Mouse (Mus musculus): Measurements from ENCODE around the gene Klc3. TPM values are rescaled to one million over a fixed set of nuclear protein-coding genes. Genes with fewer than 3 reads are reported as not detected.

Klc3 gene
- polyA plus RNA-seq, 1 experiment from 2014 or later: 17.5 TPM

DNA sequence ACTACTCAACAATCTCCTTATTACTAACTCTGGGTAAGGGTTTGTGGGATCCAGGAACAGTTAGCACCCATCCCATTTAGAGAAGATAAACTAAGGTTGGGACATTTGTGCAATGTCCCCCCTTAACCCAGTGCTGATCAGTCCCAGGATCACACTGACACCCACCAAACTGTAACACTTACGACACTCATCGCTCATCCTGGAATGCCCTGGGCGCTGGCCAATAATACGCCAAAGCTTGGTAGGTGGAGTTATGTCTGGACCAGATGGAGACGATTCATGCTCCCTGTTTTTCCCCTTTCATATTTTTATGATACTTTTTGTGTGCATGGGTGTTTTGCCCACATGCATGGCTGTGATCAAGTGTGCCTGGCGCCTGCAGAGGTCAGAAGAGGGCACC lies 26.5 kb upstream of the Klc3 start:
- Histone ChIP-seq H3K9me3 (ENCODE audit: control insufficient read depth, low read length) (peaks cover 3% of the 10 kb centered on the region; the same call in 1 of the 2 replicates), H3K4me3 (ENCODE audit: low read length) (no peak overlapping the region), H3K4me2 (ENCODE audit: low read depth, low read length) (no peak overlapping the region), H3K27ac (ENCODE audit: low read length) (no peak overlapping the region), H3K4me1 (replicated peaks; ENCODE audit: control insufficient read depth, insufficient read depth, low read length) (no peaks in the 10 kb centered on the region), H3K36me3 (ENCODE audit: control insufficient read depth, insufficient read depth, low read length) (peaks cover 81% of the 10 kb centered on the region), H3K9ac (ENCODE audit: low read length) (no peak overlapping the region), H3K27me3 (ENCODE audit: control insufficient read depth, insufficient read depth, low read depth, low read length) (no peaks in the 10 kb centered on the region)
- ATAC-seq (ENCODE audit: low read depth): no peak
- 65% methylated on average over 6 of the region's 6 CpGs for WGBS

DNA sequence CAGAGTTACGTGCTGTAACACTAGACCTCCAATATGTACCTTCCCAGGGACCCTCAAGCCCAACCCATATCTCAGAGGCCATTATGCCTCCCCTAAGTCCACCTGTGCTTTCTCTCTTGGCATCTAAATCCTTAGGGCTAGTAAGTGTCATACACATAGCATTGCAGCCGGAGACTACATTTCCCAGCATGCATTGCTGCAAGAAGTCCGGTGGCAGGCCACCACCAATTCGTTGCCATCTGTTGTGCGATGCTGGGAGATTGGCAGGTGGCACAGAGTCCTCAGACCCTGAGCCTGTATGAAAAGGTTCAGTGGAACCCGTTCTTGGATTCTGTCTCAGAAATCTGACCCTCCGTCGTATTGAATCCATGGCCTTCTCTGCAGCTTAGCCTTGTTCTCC lies 25.8 kb upstream of the Klc3 start:
- Histone ChIP-seq H3K9ac (ENCODE audit: low read length) (no peak overlapping the region), H3K36me3 (ENCODE audit: control insufficient read depth, insufficient read depth, low read length) (peaks cover 78% of the 10 kb centered on the region), H3K27ac (ENCODE audit: low read length) (no peak overlapping the region), H3K4me2 (ENCODE audit: low read depth, low read length) (no peak overlapping the region), H3K9me3 (ENCODE audit: control insufficient read depth, low read length) (peaks cover 3% of the 10 kb centered on the region; the same call in 1 of the 2 replicates), H3K4me3 (ENCODE audit: low read length) (no peak overlapping the region), H3K27me3 (ENCODE audit: control insufficient read depth, insufficient read depth, low read depth, low read length) (no peaks in the 10 kb centered on the region), H3K4me1 (replicated peaks; ENCODE audit: control insufficient read depth, insufficient read depth, low read length) (no peaks in the 10 kb centered on the region)
- 75% methylated on average over 8 of the region's 8 CpGs for WGBS
- ATAC-seq (ENCODE audit: low read depth): no peak; the same call in 1 of the 2 replicates

DNA sequence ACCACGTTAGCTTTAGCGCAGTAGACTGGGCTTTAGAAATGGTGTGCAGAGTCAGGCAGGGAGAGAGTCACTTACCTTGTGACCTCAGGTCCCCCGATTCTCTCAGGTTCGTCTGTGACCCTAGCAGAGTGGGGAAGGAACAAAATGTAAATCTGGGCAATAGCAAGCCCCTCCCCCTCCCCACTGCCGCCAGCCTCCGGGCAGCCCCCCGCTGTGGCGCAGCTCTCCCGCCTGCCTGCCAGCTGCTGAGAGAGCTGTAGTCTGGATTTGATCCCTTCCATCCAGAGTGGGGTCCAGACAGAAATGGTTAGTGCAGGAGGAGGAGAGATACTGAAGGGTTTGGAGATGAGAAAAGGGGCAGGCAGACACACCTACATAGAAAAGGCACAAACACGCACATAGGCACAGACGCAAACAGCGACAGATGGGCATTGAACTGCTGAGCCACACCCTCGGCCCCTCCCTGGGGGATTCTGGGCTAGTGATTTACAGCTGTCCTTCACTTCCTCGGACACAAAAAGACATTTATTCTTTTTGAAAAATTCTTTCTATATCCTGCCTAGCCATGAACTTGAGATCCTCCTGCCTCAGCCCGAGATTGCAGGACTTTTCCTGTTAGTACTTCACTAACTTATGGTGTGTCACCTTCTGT lies 24.2 kb upstream of the Klc3 start:
- H3K4me3 ChIP-seq (ENCODE audit: low read length): no peak overlapping the region
- no peak overlapping the region for H3K4me2 ChIP-seq (ENCODE audit: low read depth, low read length)
- H3K4me1 ChIP-seq (replicated peaks; ENCODE audit: control insufficient read depth, insufficient read depth, low read length): no peaks in the 10 kb centered on the region
- no peaks in the 10 kb centered on the region for H3K27me3 ChIP-seq (ENCODE audit: control insufficient read depth, insufficient read depth, low read depth, low read length)
- no peak for ATAC-seq (ENCODE audit: low read depth)
- no peak overlapping the region for H3K27ac ChIP-seq (ENCODE audit: low read length)
- H3K9me3 ChIP-seq (ENCODE audit: control insufficient read depth, low read length): peaks cover 3% of the 10 kb centered on the region; the same call in 1 of the 2 replicates
- H3K36me3 ChIP-seq (ENCODE audit: control insufficient read depth, insufficient read depth, low read length): peaks cover 66% of the 10 kb centered on the region
- no peak overlapping the region for H3K9ac ChIP-seq (ENCODE audit: low read length)
- WGBS: 76% methylated on average over 15 of the region's 15 CpGs

DNA sequence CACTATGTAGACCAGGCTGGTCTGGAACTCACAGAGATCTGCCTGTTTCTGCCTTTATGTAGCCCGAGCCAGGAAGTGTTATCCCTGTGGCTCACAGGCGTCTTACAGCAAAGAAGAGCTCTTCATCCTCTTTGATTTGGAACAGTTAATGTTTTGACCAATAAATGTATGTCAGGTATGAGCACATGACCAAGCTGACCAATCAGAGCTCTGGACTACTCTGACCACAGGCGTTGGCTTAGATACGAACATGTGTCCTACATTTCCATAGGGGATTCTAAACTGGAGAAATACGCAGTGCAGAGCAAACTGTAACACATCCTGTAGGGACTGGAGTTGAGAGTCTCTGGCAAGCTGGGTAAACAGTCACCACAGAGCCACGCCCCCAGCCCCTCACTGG lies 23.0 kb upstream of the Klc3 start:
- Histone ChIP-seq H3K27ac (ENCODE audit: low read length) (no peak overlapping the region), H3K4me3 (ENCODE audit: low read length) (no peak overlapping the region), H3K4me1 (replicated peaks; ENCODE audit: control insufficient read depth, insufficient read depth, low read length) (no peaks in the 10 kb centered on the region), H3K9ac (ENCODE audit: low read length) (no peak overlapping the region), H3K4me2 (ENCODE audit: low read depth, low read length) (no peak overlapping the region), H3K27me3 (ENCODE audit: control insufficient read depth, insufficient read depth, low read depth, low read length) (no peaks in the 10 kb centered on the region; the same call in 1 of the 2 replicates), H3K36me3 (ENCODE audit: control insufficient read depth, insufficient read depth, low read length) (peaks cover 53% of the 10 kb centered on the region), H3K9me3 (ENCODE audit: control insufficient read depth, low read length) (no peaks in the 10 kb centered on the region)
- WGBS: 86% methylated on average over 6 of the region's 6 CpGs
- no peak for ATAC-seq (ENCODE audit: low read depth)

DNA sequence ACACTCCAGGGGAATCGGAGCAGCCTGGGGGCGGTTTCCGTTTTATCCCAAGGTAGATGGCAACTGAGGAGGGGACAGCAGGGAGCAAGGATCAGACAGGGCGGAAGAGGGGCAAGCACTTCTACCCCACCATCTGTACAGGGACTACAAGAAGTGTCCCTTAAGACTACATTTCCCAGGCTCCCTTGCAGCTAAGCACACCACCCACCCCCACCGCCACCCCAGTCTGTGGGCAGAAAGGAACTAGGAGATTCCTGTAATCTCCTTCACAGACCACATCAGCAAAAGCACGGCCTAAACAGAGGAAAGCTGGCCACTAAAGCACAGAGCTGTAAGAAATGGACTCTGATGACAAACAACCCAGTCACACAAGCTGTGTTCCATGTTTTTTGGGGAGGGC lies 22.4 kb upstream of the Klc3 start:
- Histone ChIP-seq H3K4me3 (ENCODE audit: low read length) (no peak overlapping the region), H3K4me1 (replicated peaks; ENCODE audit: control insufficient read depth, insufficient read depth, low read length) (no peaks in the 10 kb centered on the region), H3K9me3 (ENCODE audit: control insufficient read depth, low read length) (no peaks in the 10 kb centered on the region), H3K4me2 (ENCODE audit: low read depth, low read length) (no peak overlapping the region), H3K9ac (ENCODE audit: low read length) (no peak overlapping the region), H3K27me3 (ENCODE audit: control insufficient read depth, insufficient read depth, low read depth, low read length) (no peaks in the 10 kb centered on the region; the same call in 1 of the 2 replicates), H3K27ac (ENCODE audit: low read length) (no peak overlapping the region), H3K36me3 (ENCODE audit: control insufficient read depth, insufficient read depth, low read length) (peaks cover 48% of the 10 kb centered on the region)
- no peak for ATAC-seq (ENCODE audit: low read depth)
- 76% methylated on average over 6 of the region's 6 CpGs for WGBS

DNA sequence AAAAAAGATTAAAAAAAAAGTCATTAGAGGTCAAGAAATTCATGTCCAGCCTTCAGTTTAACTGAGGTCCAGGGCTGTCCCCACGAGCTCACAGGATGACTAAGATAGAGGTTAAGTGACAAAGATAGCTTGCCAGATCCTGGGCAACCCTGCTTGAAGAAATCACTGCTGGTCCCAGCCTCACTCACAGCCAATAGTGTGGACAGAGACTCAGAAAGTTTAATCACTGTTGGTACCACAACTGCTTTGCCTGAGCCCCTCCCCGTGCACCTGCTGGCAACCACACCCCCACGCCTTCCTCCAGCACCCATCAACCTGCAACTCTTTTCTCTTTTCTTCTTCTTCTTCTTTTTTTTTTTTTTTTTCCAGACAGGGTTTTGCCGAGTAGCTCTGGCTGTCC lies 20.1 kb upstream of the Klc3 start:
- Histone ChIP-seq H3K4me2 (ENCODE audit: low read depth, low read length) (no peak overlapping the region), H3K27me3 (ENCODE audit: control insufficient read depth, insufficient read depth, low read depth, low read length) (peaks cover 10% of the 10 kb centered on the region), H3K9me3 (ENCODE audit: control insufficient read depth, low read length) (no peaks in the 10 kb centered on the region), H3K27ac (ENCODE audit: low read length) (no peak overlapping the region), H3K4me1 (replicated peaks; ENCODE audit: control insufficient read depth, insufficient read depth, low read length) (no peaks in the 10 kb centered on the region; the same call in 1 of the 2 replicates), H3K36me3 (ENCODE audit: control insufficient read depth, insufficient read depth, low read length) (peaks cover 27% of the 10 kb centered on the region), H3K4me3 (ENCODE audit: low read length) (no peak overlapping the region), H3K9ac (ENCODE audit: low read length) (no peak overlapping the region)
- no peak for ATAC-seq (ENCODE audit: low read depth)
- 61% methylated on average over 4 of the region's 4 CpGs for WGBS

DNA sequence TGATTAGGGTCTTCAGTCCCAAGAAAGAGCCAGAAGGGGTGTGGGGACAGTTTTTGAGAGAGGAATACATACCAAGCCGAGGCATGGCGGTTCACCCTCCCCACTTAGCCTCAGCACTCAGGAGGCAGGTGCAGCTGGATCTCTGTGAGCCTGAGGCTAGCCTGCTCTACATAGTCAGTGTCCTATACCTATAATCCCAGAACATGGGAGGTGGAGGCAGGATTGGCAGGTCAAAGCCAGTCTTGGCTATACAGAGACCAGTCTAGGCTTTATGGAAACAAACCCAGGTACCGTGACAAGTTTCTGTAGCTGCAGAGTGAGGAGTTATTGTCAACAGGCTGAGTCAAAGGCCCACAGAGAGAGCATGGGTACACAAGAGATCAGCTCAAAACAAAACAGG lies 19.2 kb upstream of the Klc3 start:
- H3K36me3 ChIP-seq (ENCODE audit: control insufficient read depth, insufficient read depth, low read length): peaks cover 21% of the 10 kb centered on the region; the same call in 1 of the 2 replicates
- H3K9ac ChIP-seq (ENCODE audit: low read length): no peak overlapping the region
- no peaks in the 10 kb centered on the region for H3K9me3 ChIP-seq (ENCODE audit: control insufficient read depth, low read length)
- H3K4me1 ChIP-seq (replicated peaks; ENCODE audit: control insufficient read depth, insufficient read depth, low read length): no peaks in the 10 kb centered on the region; the same call in 1 of the 2 replicates
- no peak overlapping the region for H3K4me3 ChIP-seq (ENCODE audit: low read length)
- peaks cover 12% of the 10 kb centered on the region for H3K27me3 ChIP-seq (ENCODE audit: control insufficient read depth, insufficient read depth, low read depth, low read length)
- no peak overlapping the region for H3K4me2 ChIP-seq (ENCODE audit: low read depth, low read length)
- H3K27ac ChIP-seq (ENCODE audit: low read length): no peak overlapping the region
- 86% methylated on average over 3 of the region's 3 CpGs for WGBS
- ATAC-seq (ENCODE audit: low read depth): no peak

DNA sequence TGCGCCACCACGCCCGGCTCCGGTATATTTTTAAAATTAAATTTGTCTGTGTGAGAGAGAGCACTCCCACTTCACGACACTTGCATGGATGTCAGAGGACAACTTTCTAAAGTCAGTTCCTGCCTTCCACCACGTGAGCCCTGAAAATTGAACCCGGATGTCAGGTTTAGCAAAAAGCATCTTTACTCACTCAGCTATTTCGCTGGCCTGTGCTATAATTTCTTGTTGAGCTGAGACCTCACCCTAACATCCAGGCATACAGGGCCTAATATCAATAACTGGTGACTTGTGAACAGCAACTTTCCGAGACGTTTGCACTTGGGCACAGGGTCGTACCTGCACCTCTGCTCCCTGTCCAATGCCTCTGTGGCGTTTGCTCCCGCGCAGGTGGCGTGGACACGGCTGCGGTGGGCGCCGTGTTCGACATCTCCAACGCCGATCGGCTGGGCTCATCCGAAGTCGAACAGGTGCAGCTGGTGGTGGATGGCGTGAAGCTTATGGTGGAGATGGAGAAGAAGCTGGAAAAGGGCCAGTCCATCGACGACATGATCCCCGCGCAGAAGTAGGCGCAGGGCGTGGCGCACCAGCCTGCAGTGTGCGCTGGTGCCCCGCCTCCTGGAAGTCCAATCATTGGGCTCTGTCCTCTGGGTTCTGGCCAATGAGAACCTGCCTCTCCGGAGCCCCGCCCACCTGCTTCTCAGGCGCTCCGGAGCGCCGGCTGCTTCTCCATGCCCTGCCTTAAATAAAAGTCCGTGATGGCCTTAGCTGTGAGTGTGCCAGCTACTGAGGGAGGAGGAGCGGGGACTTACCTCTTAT lies 17.1 kb upstream of the Klc3 start:
- H3K27me3 ChIP-seq (ENCODE audit: control insufficient read depth, insufficient read depth, low read depth, low read length): peaks cover 12% of the 10 kb centered on the region
- H3K27ac ChIP-seq (ENCODE audit: low read length): no peak overlapping the region
- peak overlapping the region; percentile 61 for H3K4me2 ChIP-seq (ENCODE audit: low read depth, low read length)
- H3K4me1 ChIP-seq (replicated peaks; ENCODE audit: control insufficient read depth, insufficient read depth, low read length): no peaks in the 10 kb centered on the region; the same call in 1 of the 2 replicates
- no peaks in the 10 kb centered on the region for H3K9me3 ChIP-seq (ENCODE audit: control insufficient read depth, low read length)
- peak; percentile 97 for ATAC-seq (ENCODE audit: low read depth)
- H3K4me3 ChIP-seq (ENCODE audit: low read length): peak overlapping the region; percentile 38
- 11% methylated on average over 43 of the region's 43 CpGs for WGBS
- 0 out of 2 replicates have a peak, but pooled peaks cover 5% of the 10 kb centered on the region for H3K36me3 ChIP-seq (ENCODE audit: control insufficient read depth, insufficient read depth, low read length)
- no peak overlapping the region for H3K9ac ChIP-seq (ENCODE audit: low read length)

DNA sequence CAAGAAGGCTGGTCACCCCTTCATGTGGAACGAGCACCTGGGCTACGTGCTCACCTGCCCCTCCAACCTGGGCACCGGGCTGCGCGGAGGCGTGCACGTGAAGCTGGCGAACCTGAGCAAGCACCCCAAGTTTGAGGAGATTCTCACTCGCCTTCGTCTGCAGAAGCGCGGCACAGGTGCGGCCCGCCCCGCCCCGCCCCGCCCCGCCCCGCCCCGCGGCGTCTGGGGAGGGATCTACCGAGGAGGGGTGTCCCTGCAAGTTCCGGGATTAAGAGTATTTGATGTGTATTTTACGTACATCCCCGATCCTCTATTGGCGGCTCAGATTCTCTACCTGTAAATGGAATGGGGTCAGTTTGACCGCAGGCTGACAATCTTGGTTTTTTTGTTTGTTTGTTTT lies 16.2 kb upstream of the Klc3 start:
- H3K9ac ChIP-seq (ENCODE audit: low read length): no peak overlapping the region
- no peak for ATAC-seq (ENCODE audit: low read depth)
- 7% methylated on average over 28 of the region's 28 CpGs for WGBS

More for the DNA sequence above, 16.2 kb upstream of the Klc3 start:
- no peaks in the 10 kb centered on the region for H3K9me3 ChIP-seq (ENCODE audit: control insufficient read depth, low read length)
- H3K4me2 ChIP-seq (ENCODE audit: low read depth, low read length): peak overlapping the region; percentile 24
- peaks cover 12% of the 10 kb centered on the region for H3K27me3 ChIP-seq (ENCODE audit: control insufficient read depth, insufficient read depth, low read depth, low read length)
- H3K4me3 ChIP-seq (ENCODE audit: low read length): no peak overlapping the region; the same call in 1 of the 2 replicates
- no peaks in the 10 kb centered on the region; the same call in 1 of the 2 replicates for H3K4me1 ChIP-seq (replicated peaks; ENCODE audit: control insufficient read depth, insufficient read depth, low read length)
- H3K36me3 ChIP-seq (ENCODE audit: control insufficient read depth, insufficient read depth, low read length): 0 out of 2 replicates have a peak, but pooled peaks cover 3% of the 10 kb centered on the region
- H3K27ac ChIP-seq (ENCODE audit: low read length): no peak overlapping the region
